Mouse (Mus musculus): ENCODE data around the gene Ttc34. TPM values are rescaled to one million over a fixed set of nuclear protein-coding genes. Genes with fewer than 3 reads are reported as not detected.

Gene Ttc34
- polyA plus RNA-seq, 1 experiment: 0.18 TPM

DNA sequence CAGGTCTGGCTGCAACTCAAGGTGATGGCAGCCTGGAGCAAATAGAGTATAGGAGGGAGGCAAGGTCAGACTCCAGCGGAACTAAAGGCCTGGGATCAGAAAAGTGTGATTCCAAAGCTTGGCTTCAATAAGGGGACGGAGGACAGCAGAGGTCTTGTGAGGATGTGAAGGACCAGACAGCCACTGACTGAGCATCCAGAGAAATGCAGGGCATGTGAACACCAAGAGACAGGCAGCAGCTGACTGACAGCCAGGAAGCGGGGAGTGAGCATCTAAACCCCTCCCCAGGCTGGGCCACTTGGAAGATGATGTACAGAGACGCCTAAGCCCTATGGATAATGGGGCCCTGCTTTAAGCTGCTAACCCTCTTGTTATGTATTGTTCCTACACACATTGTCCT lies 33.5 kb downstream of the Ttc34 start:
- Histone ChIP-seq H3K27me3 (ENCODE audit: control insufficient read depth, insufficient read depth, low read length) (no peaks in the 10 kb centered on the region), H3K27ac (ENCODE audit: control insufficient read depth, insufficient read depth, low read length) (no peak overlapping the region), H3K4me3 (ENCODE audit: control insufficient read depth, insufficient read depth, low read length) (no peak overlapping the region), H3K36me3 (ENCODE audit: control insufficient read depth, insufficient read depth, low read length) (no peaks in the 10 kb centered on the region), H3K4me1 (replicated peaks; ENCODE audit: control insufficient read depth, insufficient read depth, low read length) (no peaks in the 10 kb centered on the region)
- 94% methylated on average over 4 of the region's 4 CpGs for WGBS
- DNase-seq: no peak
- no peak for TF ChIP-seq POLR2A (IDR thresholded peaks at IDR 0.05; ENCODE audit: control insufficient read depth, extremely low read depth, insufficient read depth, low read length, poor library complexity)
- no peak for TF ChIP-seq CTCF (IDR thresholded peaks at IDR 0.05; ENCODE audit: borderline replicate concordance, control insufficient read depth, extremely low read depth, insufficient read depth, low read length, poor library complexity)

DNA sequence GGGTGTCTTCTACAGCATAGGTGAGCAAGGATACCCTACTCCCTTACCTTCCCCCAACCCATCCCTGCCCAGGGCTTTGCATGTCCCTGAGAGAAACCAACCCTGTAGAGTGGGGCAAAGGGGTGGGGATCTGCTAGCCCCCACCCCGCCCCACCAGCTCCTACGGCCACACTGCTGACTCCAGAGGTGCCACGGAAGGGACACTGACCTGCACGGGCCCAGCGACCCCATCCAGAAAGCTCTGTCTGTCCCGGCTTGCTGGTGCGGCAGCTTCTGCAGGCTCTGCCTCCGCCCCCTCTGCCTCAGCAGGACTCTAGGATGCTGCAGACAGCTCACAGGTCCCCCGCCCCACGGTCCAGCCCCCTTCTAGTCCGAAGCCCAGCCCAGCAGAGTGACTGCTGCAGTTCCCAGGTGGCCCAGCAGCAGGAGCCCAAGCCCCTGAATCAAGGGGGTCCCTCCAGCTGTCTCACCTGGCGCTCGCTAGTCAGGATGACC lies 34.5 kb downstream of the Ttc34 start:
- Histone ChIP-seq H3K36me3 (ENCODE audit: control insufficient read depth, insufficient read depth, low read length) (no peaks in the 10 kb centered on the region), H3K4me3 (ENCODE audit: control insufficient read depth, insufficient read depth, low read length) (no peak overlapping the region), H3K27me3 (ENCODE audit: control insufficient read depth, insufficient read depth, low read length) (no peaks in the 10 kb centered on the region), H3K27ac (ENCODE audit: control insufficient read depth, insufficient read depth, low read length) (no peak overlapping the region), H3K4me1 (replicated peaks; ENCODE audit: control insufficient read depth, insufficient read depth, low read length) (no peaks in the 10 kb centered on the region)
- 46% methylated on average over 13 of the region's 13 CpGs for WGBS
- DNase-seq: no peak
- TF ChIP-seq POLR2A (IDR thresholded peaks at IDR 0.05; ENCODE audit: control insufficient read depth, extremely low read depth, insufficient read depth, low read length, poor library complexity) (no peak), CTCF (IDR thresholded peaks at IDR 0.05; ENCODE audit: borderline replicate concordance, control insufficient read depth, extremely low read depth, insufficient read depth, low read length, poor library complexity) (no peak)

DNA sequence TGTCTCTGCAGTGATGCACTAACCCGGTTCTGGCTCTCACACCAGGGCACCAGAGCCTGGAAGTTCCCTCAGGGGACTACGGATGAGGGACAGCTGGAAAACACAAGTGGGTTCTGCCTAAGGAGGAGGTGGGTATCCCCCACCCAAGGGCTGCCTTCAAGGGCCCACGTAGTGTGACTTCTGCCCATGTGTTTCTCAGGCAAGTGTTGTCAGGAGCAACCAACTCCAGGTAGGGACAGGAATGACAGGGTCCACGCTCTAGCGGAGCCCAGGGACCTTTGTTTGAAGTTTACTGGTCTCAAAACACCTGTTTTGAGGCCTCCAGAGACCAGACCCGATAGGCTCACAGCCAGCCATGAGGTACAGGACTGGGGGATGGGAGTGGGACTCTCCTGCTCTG lies 35.9 kb downstream of the Ttc34 start:
- no peak for TF ChIP-seq CTCF (IDR thresholded peaks at IDR 0.05; ENCODE audit: borderline replicate concordance, control insufficient read depth, extremely low read depth, insufficient read depth, low read length, poor library complexity)
- TF ChIP-seq POLR2A (IDR thresholded peaks at IDR 0.05; ENCODE audit: control insufficient read depth, extremely low read depth, insufficient read depth, low read length, poor library complexity): no peak
- peaks cover 1% of the 10 kb centered on the region; the same call in 1 of the 2 replicates for H3K4me1 ChIP-seq (replicated peaks; ENCODE audit: control insufficient read depth, insufficient read depth, low read length)
- WGBS: 90% methylated on average over 6 of the region's 6 CpGs

DNA sequence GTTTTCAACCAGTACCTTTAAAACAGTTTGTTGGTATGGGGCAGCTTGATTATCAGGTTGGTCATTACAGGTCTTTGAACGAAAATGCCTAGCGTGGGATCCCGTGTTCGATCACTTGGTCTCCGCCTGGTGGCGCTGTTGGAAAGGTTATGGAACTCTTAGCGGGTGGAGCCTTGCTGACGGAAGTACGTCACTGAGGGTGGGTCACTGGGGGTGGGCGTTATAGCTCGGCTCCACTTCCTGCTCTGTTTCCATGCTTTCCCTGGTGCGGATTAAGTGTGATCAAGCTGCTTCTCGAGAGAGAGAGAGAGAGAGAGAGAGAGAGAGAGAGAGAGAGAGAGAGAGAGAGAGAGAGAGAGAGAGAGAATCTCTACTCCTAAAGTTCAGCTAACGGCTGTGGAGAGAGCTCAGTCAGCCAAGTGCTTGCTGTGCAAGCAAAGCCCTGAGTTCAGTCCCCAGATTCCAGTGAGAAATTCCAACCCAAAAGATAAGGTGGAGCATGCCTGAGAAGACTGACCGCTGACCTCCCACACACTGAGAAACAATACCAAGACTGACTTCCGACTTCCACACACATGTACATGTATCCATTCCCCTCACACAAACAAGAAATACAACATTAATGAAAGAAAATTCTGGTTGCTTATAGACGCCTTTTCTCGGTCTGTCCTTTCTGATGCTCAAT lies 40.7 kb downstream of the Ttc34 start:
- WGBS: 11% methylated on average over 18 of the region's 18 CpGs
- Histone ChIP-seq H3K27ac (ENCODE audit: control insufficient read depth, insufficient read depth, low read length) (no peak overlapping the region; the same call in 1 of the 2 replicates), H3K27me3 (ENCODE audit: control insufficient read depth, insufficient read depth, low read length) (no peaks in the 10 kb centered on the region), H3K4me1 (replicated peaks; ENCODE audit: control insufficient read depth, insufficient read depth, low read length) (peaks cover 2% of the 10 kb centered on the region; the same call in 1 of the 2 replicates), H3K4me3 (ENCODE audit: control insufficient read depth, insufficient read depth, low read length) (peak overlapping the region; percentile 35), H3K36me3 (ENCODE audit: control insufficient read depth, insufficient read depth, low read length) (no peaks in the 10 kb centered on the region)
- peak; percentile 90 for DNase-seq
- TF ChIP-seq CTCF (IDR thresholded peaks at IDR 0.05; ENCODE audit: borderline replicate concordance, control insufficient read depth, extremely low read depth, insufficient read depth, low read length, poor library complexity) (peak; percentile 83; the same call in 1 of the 2 replicates), POLR2A (IDR thresholded peaks at IDR 0.05; ENCODE audit: control insufficient read depth, extremely low read depth, insufficient read depth, low read length, poor library complexity) (no peak)

More for the DNA sequence above, 35.9 kb downstream of the Ttc34 start:
- H3K27ac ChIP-seq (ENCODE audit: control insufficient read depth, insufficient read depth, low read length): no peak overlapping the region
- H3K4me3 ChIP-seq (ENCODE audit: control insufficient read depth, insufficient read depth, low read length): no peak overlapping the region
- no peaks in the 10 kb centered on the region for H3K27me3 ChIP-seq (ENCODE audit: control insufficient read depth, insufficient read depth, low read length)
- no peak for DNase-seq
- no peaks in the 10 kb centered on the region for H3K36me3 ChIP-seq (ENCODE audit: control insufficient read depth, insufficient read depth, low read length)

DNA sequence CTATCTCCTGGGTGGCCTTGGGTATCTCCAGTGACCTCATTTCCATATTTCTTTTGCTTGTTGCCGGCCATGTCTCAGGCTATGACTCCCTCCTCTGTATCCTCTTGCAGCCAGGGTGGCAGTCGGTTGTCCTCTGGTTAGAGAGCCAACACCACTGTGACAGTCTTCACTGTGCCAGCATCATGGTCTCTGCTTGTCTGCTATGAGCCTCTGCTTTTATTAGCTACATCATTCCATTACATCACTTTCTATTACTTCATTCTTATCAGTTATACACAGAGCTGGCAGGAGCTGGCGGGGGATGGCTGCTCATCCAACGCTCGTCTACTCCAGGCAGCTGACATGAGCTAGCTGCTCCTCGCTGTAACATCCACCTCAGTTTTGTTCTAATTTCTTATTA lies 43.5 kb downstream of the Ttc34 start:
- H3K27ac ChIP-seq (ENCODE audit: control insufficient read depth, insufficient read depth, low read length): no peak overlapping the region
- H3K27me3 ChIP-seq (ENCODE audit: control insufficient read depth, insufficient read depth, low read length): no peaks in the 10 kb centered on the region
- peaks cover 2% of the 10 kb centered on the region; the same call in 1 of the 2 replicates for H3K4me1 ChIP-seq (replicated peaks; ENCODE audit: control insufficient read depth, insufficient read depth, low read length)
- 85% methylated on average over 6 of the region's 6 CpGs for WGBS
- DNase-seq: no peak
- H3K4me3 ChIP-seq (ENCODE audit: control insufficient read depth, insufficient read depth, low read length): no peak overlapping the region
- no peaks in the 10 kb centered on the region for H3K36me3 ChIP-seq (ENCODE audit: control insufficient read depth, insufficient read depth, low read length)
- no peak for TF ChIP-seq POLR2A (IDR thresholded peaks at IDR 0.05; ENCODE audit: control insufficient read depth, extremely low read depth, insufficient read depth, low read length, poor library complexity)
- TF ChIP-seq CTCF (IDR thresholded peaks at IDR 0.05; ENCODE audit: borderline replicate concordance, control insufficient read depth, extremely low read depth, insufficient read depth, low read length, poor library complexity): no peak

DNA sequence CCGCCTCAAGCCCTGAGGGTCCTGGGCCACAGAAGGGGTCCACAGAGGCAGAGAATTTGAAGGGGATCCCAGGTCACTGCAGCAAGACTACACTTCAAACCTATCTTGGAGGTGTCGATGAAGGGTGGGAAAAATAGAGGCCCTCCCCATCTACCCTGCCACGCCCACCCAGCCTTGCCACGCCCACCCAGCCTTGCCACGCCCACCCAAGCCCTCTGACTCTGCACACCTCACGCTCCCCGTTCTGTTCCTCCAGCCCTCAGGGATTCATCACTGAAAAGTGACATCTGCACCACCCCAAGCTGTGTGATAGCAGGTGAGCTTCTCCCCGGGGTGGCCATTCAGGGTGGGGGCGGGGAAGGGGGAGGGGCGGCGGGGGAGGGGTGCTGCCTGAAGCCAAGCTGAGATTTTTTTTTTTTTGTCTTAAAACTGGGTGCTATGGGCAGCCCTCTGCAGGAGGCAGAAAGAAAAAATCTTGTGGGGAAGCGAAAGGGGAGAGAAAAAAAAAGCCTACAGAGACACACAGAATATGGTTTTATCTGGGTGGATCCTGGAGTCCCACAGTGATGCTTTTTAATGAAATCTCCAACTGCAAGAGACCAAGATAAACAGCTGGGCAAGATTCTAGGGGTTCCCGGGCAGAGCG lies 44.9 kb downstream of the Ttc34 start:
- Histone ChIP-seq H3K27ac (ENCODE audit: control insufficient read depth, insufficient read depth, low read length) (no peak overlapping the region), H3K4me1 (replicated peaks; ENCODE audit: control insufficient read depth, insufficient read depth, low read length) (peaks cover 2% of the 10 kb centered on the region; the same call in 1 of the 2 replicates)

More for the DNA sequence above, 44.9 kb downstream of the Ttc34 start:
- 34% methylated on average over 14 of the region's 14 CpGs for WGBS
- no peaks in the 10 kb centered on the region for H3K36me3 ChIP-seq (ENCODE audit: control insufficient read depth, insufficient read depth, low read length)
- no peak for DNase-seq
- TF ChIP-seq POLR2A (IDR thresholded peaks at IDR 0.05; ENCODE audit: control insufficient read depth, extremely low read depth, insufficient read depth, low read length, poor library complexity) (no peak), CTCF (IDR thresholded peaks at IDR 0.05; ENCODE audit: borderline replicate concordance, control insufficient read depth, extremely low read depth, insufficient read depth, low read length, poor library complexity) (no peak)
- no peaks in the 10 kb centered on the region for H3K27me3 ChIP-seq (ENCODE audit: control insufficient read depth, insufficient read depth, low read length)
- no peak overlapping the region for H3K4me3 ChIP-seq (ENCODE audit: control insufficient read depth, insufficient read depth, low read length)
